Mouse (Mus musculus) embryonic facial prominence, embryonic 14.5 days (tissue): ENCODE measurements at regions not wholly inside any gene's neighbourhood (a gene's known extent, or its start where the extent isn't known, plus 50 kb on each side); places are given as distances from the start of the nearest gene placed in this dataset.
A peak's percentile ranks its signal among the peaks of the same experiment; 100 is the strongest.

Experiments used
- ATAC-seq: fragments of 200-750 bp; cut with Nextera tagmentation; 2 replicates; pipeline ENCODE4 v1.8.0; 2017; ENCODE audit warnings: low read depth, moderate number of reproducible peaks, moderate TSS enrichment
- DNase-seq: peaks from one replicate; pipeline ENCODE4 v3.0.0-alpha.2; 2015; ENCODE audit warnings: low spot score
- H3K27ac ChIP-seq: fragments of 300-500 bp; sonication (generic); replicated peaks from 2 replicates; pipeline ENCODE4 v1.5.1; 2014; ENCODE audit warnings: low read depth, mild to moderate bottlenecking, low read length, moderate library complexity
- H3K27me3 ChIP-seq: fragments of 300-500 bp; sonication (generic); replicated peaks from 2 replicates; pipeline ENCODE4 v1.6.1; 2014; ENCODE audit warnings: low read length; ENCODE audit not compliant: control insufficient read depth, insufficient read depth
- H3K36me3 ChIP-seq: fragments of 300-500 bp; sonication (generic); 2 replicates; pipeline ENCODE4 v1.6.1; 2014; ENCODE audit warnings: low read length, mixed read lengths; ENCODE audit not compliant: control insufficient read depth, insufficient read depth
- H3K4me1 ChIP-seq: fragments of 300-500 bp; sonication (generic); 2 replicates; pipeline ENCODE4 v1.6.1; 2014; ENCODE audit warnings: antibody characterized with exemption, low read length; ENCODE audit not compliant: control insufficient read depth, insufficient read depth
- H3K4me2 ChIP-seq: fragments of 300-500 bp; sonication (generic); 2 replicates; pipeline ENCODE4 v1.6.1; 2014; ENCODE audit warnings: low read depth, mild to moderate bottlenecking, low read length, moderate library complexity, mixed read lengths
- H3K4me3 ChIP-seq: fragments of 300-500 bp; sonication (generic); 2 replicates; pipeline ENCODE4 v1.5.1; 2014; ENCODE audit warnings: low read depth, mild to moderate bottlenecking, low read length
- H3K9ac ChIP-seq: fragments of 300-500 bp; sonication (generic); 2 replicates; pipeline ENCODE4 v1.6.1; 2014; ENCODE audit warnings: low read depth, mild to moderate bottlenecking, low read length, moderate library complexity, mixed read lengths
- H3K9me3 ChIP-seq: fragments of 300-500 bp; sonication (generic); 2 replicates; pipeline ENCODE4 v1.6.1; 2016; ENCODE audit warnings: low read length; ENCODE audit not compliant: control insufficient read depth
- WGBS: fragments of 180-500 bp; shearing (Covaris S2); extraction: QIAGEN DNeasy Blood & Tissue Kit; methylation state at CpG from one replicate; pipeline ENCODE4 v1.1.7; 2014; 5-methylcytosine and 5-hydroxymethylcytosine counted together

DNA sequence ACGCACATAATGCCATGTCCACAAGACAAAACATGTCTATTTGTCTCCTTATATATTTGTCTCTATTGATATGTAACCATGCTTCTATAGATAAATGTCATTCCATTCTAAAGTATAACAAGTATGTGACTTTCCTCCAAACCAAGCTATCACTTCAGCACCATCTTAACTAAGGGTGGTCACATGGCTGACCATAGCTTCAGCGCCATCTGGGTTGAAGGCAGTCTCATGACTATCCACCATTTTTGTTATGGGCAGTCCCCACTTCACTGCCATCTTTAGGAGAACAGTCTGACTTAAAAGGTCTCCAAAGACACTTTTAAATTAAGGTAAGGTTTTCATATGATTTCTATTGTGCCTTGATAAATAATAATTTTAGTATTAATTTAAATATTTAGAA is 554.1 kb upstream of the Intu start:
- no peak overlapping the region for H3K4me3 ChIP-seq
- no peaks in the 10 kb centered on the region for H3K9me3 ChIP-seq
- no peak overlapping the region for H3K4me2 ChIP-seq
- H3K9ac ChIP-seq = no peak overlapping the region
- H3K4me1 ChIP-seq = no peaks in the 10 kb centered on the region
- 96% methylated on average over 2 of the region's 2 CpGs for WGBS
- no peak overlapping the region for H3K27ac ChIP-seq
- H3K27me3 ChIP-seq = no peaks in the 10 kb centered on the region
- ATAC-seq (no peak), DNase-seq (no peak)
- no peaks in the 10 kb centered on the region for H3K36me3 ChIP-seq

GRCm38 (mm10) chr3:39978916-39979679 is 552.0 kb upstream of the Intu start:
- H3K9ac ChIP-seq = no peak overlapping the region
- 0 out of 2 replicates have a peak overlapping the region, but pooled peaks have one; percentile 1 for H3K27ac ChIP-seq
- no peak overlapping the region for H3K4me3 ChIP-seq
- no peaks in the 10 kb centered on the region for H3K27me3 ChIP-seq
- no peaks in the 10 kb centered on the region for H3K9me3 ChIP-seq
- WGBS = 20% methylated on average over 3 of the region's 3 CpGs
- no peaks in the 10 kb centered on the region for H3K36me3 ChIP-seq
- DNase-seq = peak; percentile 77
- H3K4me1 ChIP-seq = no peaks in the 10 kb centered on the region
- peak; percentile 33; the same call in 1 of the 2 replicates for ATAC-seq
- H3K4me2 ChIP-seq = no peak overlapping the region

- H3K27me3 ChIP-seq = no peaks in the 10 kb centered on the region
- no peak for ATAC-seq
- H3K4me1 ChIP-seq = no peaks in the 10 kb centered on the region
- DNase-seq = peak; percentile 24
- H3K9me3 ChIP-seq = 0 out of 2 replicates have a peak, but pooled peaks cover 3% of the 10 kb centered on the region
- no peaks in the 10 kb centered on the region for H3K36me3 ChIP-seq
- H3K4me3 ChIP-seq = no peak overlapping the region
- no peak overlapping the region for H3K4me2 ChIP-seq
- no peak overlapping the region for H3K27ac ChIP-seq
- no peak overlapping the region for H3K9ac ChIP-seq
These were observed 548.4 kb upstream of the Intu start for GRCm38 (mm10) chr3:39982656-39983055.

DNA sequence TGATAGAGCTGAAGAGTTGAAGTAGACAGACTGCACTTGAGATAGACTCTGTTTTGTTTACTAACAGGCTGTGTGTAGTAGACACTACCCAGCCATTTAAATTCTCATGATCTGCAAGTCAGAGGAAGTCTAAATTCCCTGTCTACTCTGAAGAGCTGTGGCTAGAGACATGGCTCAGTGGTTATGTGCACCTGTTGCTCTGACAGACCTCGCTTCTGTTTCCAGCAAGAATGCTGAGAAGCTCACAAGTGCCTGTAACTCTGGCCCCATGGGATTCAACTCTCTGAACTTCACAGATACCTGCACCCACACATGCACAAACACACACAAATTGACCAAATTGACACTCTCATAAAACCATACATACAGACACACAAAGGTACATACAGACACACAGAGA is 543.4 kb upstream of the Intu start:
- 78% methylated on average over 1 of the region's 1 CpGs for WGBS
- Histone ChIP-seq H3K27me3 (no peaks in the 10 kb centered on the region), H3K27ac (no peak overlapping the region), H3K36me3 (no peaks in the 10 kb centered on the region), H3K4me3 (no peak overlapping the region), H3K9ac (no peak overlapping the region), H3K4me1 (no peaks in the 10 kb centered on the region), H3K9me3 (peaks cover 14% of the 10 kb centered on the region), H3K4me2 (no peak overlapping the region)
- ATAC-seq (no peak), DNase-seq (no peak)

DNA sequence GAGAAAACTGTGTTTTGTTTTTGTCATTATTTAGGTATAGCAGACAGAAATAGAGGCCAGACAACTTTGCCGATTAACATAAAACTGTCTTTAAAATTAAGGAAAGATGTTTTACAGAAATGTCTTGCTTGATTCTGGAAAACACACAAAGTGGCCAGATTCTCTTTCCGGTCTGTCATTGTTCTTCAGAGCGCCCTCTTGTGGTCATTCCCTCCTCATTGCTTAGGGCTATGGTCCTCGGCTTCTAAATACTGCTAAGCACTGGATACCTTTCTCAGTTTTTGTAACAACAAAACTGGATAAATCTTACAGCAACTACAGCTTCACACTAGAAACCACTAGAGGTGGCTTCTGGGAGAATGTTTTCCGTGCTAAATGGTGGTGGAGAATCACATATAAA is 532.5 kb upstream of the Intu start:
- Histone ChIP-seq H3K4me3 (no peak overlapping the region), H3K4me1 (no peaks in the 10 kb centered on the region), H3K36me3 (no peaks in the 10 kb centered on the region), H3K9me3 (no peaks in the 10 kb centered on the region), H3K27ac (no peak overlapping the region), H3K9ac (no peak overlapping the region), H3K27me3 (no peaks in the 10 kb centered on the region), H3K4me2 (no peak overlapping the region)
- 32% methylated on average over 5 of the region's 5 CpGs for WGBS
- no peak for ATAC-seq
- DNase-seq = peak; percentile 66

GRCm38 (mm10) chr3:39999846-40000245 is 531.2 kb upstream of the Intu start:
- Histone ChIP-seq H3K36me3 (no peaks in the 10 kb centered on the region), H3K4me3 (no peak overlapping the region), H3K9me3 (no peaks in the 10 kb centered on the region), H3K27me3 (no peaks in the 10 kb centered on the region), H3K4me1 (no peaks in the 10 kb centered on the region), H3K27ac (no peak overlapping the region), H3K9ac (no peak overlapping the region), H3K4me2 (no peak overlapping the region)
- 93% methylated on average over 1 of the region's 1 CpGs for WGBS
- DNase-seq (no peak), ATAC-seq (no peak)

DNA sequence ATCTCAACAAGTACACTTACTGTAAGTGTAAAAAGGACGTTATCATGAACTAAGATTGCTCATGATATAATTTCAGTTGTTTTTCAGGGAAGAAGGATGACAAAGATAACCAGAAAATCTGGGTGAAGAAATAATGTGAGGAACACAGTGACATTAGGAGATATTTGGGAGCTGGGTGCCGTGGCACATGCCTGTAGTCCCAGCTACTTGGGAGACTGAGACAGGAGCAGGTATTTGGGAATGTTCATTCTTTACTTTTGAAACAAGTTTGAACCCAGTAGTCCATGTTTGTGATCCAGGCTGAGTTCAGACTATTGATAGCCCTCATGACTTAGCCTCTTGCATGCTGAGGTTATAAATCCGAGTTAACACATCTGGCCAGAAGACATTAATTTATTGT is 528.2 kb upstream of the Intu start:
- H3K4me2 ChIP-seq = no peak overlapping the region
- no peaks in the 10 kb centered on the region for H3K36me3 ChIP-seq
- H3K9me3 ChIP-seq = no peaks in the 10 kb centered on the region
- no peak overlapping the region for H3K27ac ChIP-seq
- no peaks in the 10 kb centered on the region for H3K27me3 ChIP-seq
- no peak overlapping the region for H3K4me3 ChIP-seq
- no peak for DNase-seq
- no peaks in the 10 kb centered on the region for H3K4me1 ChIP-seq
- ATAC-seq = no peak
- H3K9ac ChIP-seq = no peak overlapping the region
- WGBS = 86% methylated on average over 3 of the region's 3 CpGs

GRCm38 (mm10) chr3:40010051-40010450 is 521.0 kb upstream of the Intu start:
- WGBS = 68% methylated on average over 5 of the region's 5 CpGs
- Histone ChIP-seq H3K27ac (no peak overlapping the region), H3K27me3 (no peaks in the 10 kb centered on the region), H3K9me3 (no peaks in the 10 kb centered on the region), H3K4me1 (no peaks in the 10 kb centered on the region; the same call in 1 of the 2 replicates), H3K9ac (no peak overlapping the region), H3K4me2 (no peak overlapping the region), H3K36me3 (no peaks in the 10 kb centered on the region), H3K4me3 (no peak overlapping the region)
- ATAC-seq = no peak
- DNase-seq = peak; percentile 48

DNA sequence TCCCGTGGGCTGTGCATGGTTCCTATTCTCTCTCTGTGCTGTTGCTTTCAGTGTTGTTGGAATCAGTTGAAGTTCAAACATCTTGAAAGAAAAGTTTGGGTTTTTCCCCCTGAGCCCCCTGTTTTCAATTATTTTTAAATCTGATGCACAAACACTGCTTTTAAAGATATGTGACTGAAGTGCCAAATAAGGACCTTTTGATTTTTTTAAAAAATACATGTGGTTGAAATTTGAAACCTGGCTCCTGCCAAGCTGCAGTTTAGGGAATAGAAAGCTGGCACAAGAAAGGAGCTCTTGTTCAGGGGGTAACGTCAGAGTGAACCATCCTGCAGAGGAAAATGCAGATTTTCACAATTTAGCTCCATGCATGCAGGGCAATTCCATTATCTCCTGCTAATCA is 509.4 kb upstream of the Intu start:
- H3K36me3 ChIP-seq = no peaks in the 10 kb centered on the region
- peak; percentile 80 for DNase-seq
- H3K4me2 ChIP-seq = no peak overlapping the region
- H3K4me1 ChIP-seq = peaks cover 12% of the 10 kb centered on the region
- H3K27ac ChIP-seq = peak overlapping the region; percentile 86
- H3K9me3 ChIP-seq = no peaks in the 10 kb centered on the region
- no peak overlapping the region for H3K9ac ChIP-seq
- no peaks in the 10 kb centered on the region for H3K27me3 ChIP-seq
- ATAC-seq = peak; percentile 62
- no peak overlapping the region for H3K4me3 ChIP-seq
- WGBS = 15% methylated on average over 2 of the region's 2 CpGs
